Mouse (Mus musculus): Measurements from ENCODE around the gene Slc22a21. TPM values are rescaled to one million over a fixed set of nuclear protein-coding genes. Genes with fewer than 3 reads are reported as not detected.
"Not testable (repeated sequence)": the region's sequence is repeated elsewhere in the genome, so short reads cannot be mapped to it uniquely, and the experiment has no call there.

Gene Slc22a21
- polyA plus RNA-seq, 1 experiment from 2014 or later, result 8.0 TPM

GRCm38 (mm10) chr11:53988081-53988480, 7.9 kb upstream of the Slc22a21 start:
- no peak overlapping the region for H3K4me2 ChIP-seq (replicated peaks)
- H3K4me3 ChIP-seq (replicated peaks), result no peak overlapping the region
- H3K9ac ChIP-seq, result no peak overlapping the region
- no peaks in the 10 kb centered on the region for H3K27me3 ChIP-seq (replicated peaks)
- H3K9me3 ChIP-seq, result no peaks in the 10 kb centered on the region
- no peak overlapping the region for H3K27ac ChIP-seq
- 71% methylated on average over 4 of the region's 4 CpGs for WGBS
- H3K4me1 ChIP-seq (replicated peaks), result no peaks in the 10 kb centered on the region
- ATAC-seq, result peak; percentile 41; the same call in 1 of the 2 replicates
- H3K36me3 ChIP-seq, result no peaks in the 10 kb centered on the region

- H3K4me3 ChIP-seq (replicated peaks), result no peak overlapping the region
- WGBS, result 84% methylated on average over 4 of the region's 4 CpGs
- no peaks in the 10 kb centered on the region for H3K27me3 ChIP-seq (replicated peaks)
- ATAC-seq, result no peak
- H3K4me2 ChIP-seq (replicated peaks), result no peak overlapping the region
- no peak overlapping the region for H3K27ac ChIP-seq
- no peaks in the 10 kb centered on the region for H3K9me3 ChIP-seq
- H3K4me1 ChIP-seq (replicated peaks), result 0 out of 2 replicates have a peak, but pooled peaks cover 4% of the 10 kb centered on the region
- H3K9ac ChIP-seq, result no peak overlapping the region
- H3K36me3 ChIP-seq, result no peaks in the 10 kb centered on the region
Measured at GRCm38 (mm10) chr11:53981396-53981795, 1.3 kb upstream of the Slc22a21 start.

GRCm38 (mm10) chr11:53979456-53979787, 710 bp downstream of the Slc22a21 start:
- H3K4me2 ChIP-seq (replicated peaks), result peak overlapping the region; percentile 92
- H3K9me3 ChIP-seq; H3K27me3 ChIP-seq (replicated peaks); H3K4me1 ChIP-seq (replicated peaks); H3K36me3 ChIP-seq; ATAC-seq: not testable (repeated sequence)
- peak overlapping the region; percentile 65 for H3K9ac ChIP-seq
- H3K4me3 ChIP-seq (replicated peaks), result peak overlapping the region; percentile 69
- H3K27ac ChIP-seq, result peak overlapping the region; percentile 87; the same call in 1 of the 2 replicates
- WGBS, result under 1% methylated on average over 23 of the region's 23 CpGs

GRCm38 (mm10) chr11:53977672-53978071, 2.5 kb downstream of the Slc22a21 start:
- H3K9me3 ChIP-seq, result no peaks in the 10 kb centered on the region
- no peak overlapping the region for H3K4me2 ChIP-seq (replicated peaks)

GRCm38 (mm10) chr11:53975559-53975958, 4.6 kb downstream of the Slc22a21 start:
- Histone ChIP-seq H3K27me3 (replicated peaks) (no peaks in the 10 kb centered on the region), H3K4me3 (replicated peaks) (no peak overlapping the region), H3K9ac (no peak overlapping the region), H3K4me1 (replicated peaks) (0 out of 2 replicates have a peak, but pooled peaks cover 4% of the 10 kb centered on the region), H3K4me2 (replicated peaks) (no peak overlapping the region), H3K36me3 (0 out of 2 replicates have a peak, but pooled peaks cover 2% of the 10 kb centered on the region), H3K27ac (no peak overlapping the region), H3K9me3 (no peaks in the 10 kb centered on the region)
- no peak for ATAC-seq

More at GRCm38 (mm10) chr11:53977672-53978071, 2.5 kb downstream of the Slc22a21 start:
- no peak overlapping the region for H3K27ac ChIP-seq
- no peak for ATAC-seq
- no peaks in the 10 kb centered on the region for H3K27me3 ChIP-seq (replicated peaks)
- WGBS, result 76% methylated on average over 3 of the region's 3 CpGs
- H3K9ac ChIP-seq, result no peak overlapping the region
- 0 out of 2 replicates have a peak, but pooled peaks cover 2% of the 10 kb centered on the region for H3K36me3 ChIP-seq
- H3K4me3 ChIP-seq (replicated peaks), result no peak overlapping the region
- 0 out of 2 replicates have a peak, but pooled peaks cover 4% of the 10 kb centered on the region for H3K4me1 ChIP-seq (replicated peaks)

GRCm38 (mm10) chr11:53958984-53959383, 21.1 kb downstream of the Slc22a21 start:
- ATAC-seq, result 0 out of 2 replicates have a peak, but pooled peaks have one; percentile 63
- Histone ChIP-seq H3K4me3 (replicated peaks) (no peak overlapping the region), H3K4me2 (replicated peaks) (no peak overlapping the region), H3K9me3 (no peaks in the 10 kb centered on the region), H3K27ac (no peak overlapping the region), H3K4me1 (replicated peaks) (no peaks in the 10 kb centered on the region), H3K36me3 (no peaks in the 10 kb centered on the region), H3K27me3 (replicated peaks) (no peaks in the 10 kb centered on the region), H3K9ac (no peak overlapping the region)
- 40% methylated on average over 3 of the region's 3 CpGs for WGBS

GRCm38 (mm10) chr11:53958176-53958575, 22.0 kb downstream of the Slc22a21 start:
- not testable (repeated sequence) for H3K9me3 ChIP-seq; H3K27me3 ChIP-seq (replicated peaks); ATAC-seq; H3K27ac ChIP-seq; H3K4me3 ChIP-seq (replicated peaks); H3K4me1 ChIP-seq (replicated peaks); H3K9ac ChIP-seq; H3K4me2 ChIP-seq (replicated peaks); H3K36me3 ChIP-seq
- 33% methylated on average over 4 of the region's 4 CpGs for WGBS

GRCm38 (mm10) chr11:53956636-53957035, 23.5 kb downstream of the Slc22a21 start:
- H3K4me1 ChIP-seq (replicated peaks), result no peaks in the 10 kb centered on the region
- H3K4me2 ChIP-seq (replicated peaks), result no peak overlapping the region
- H3K27me3 ChIP-seq (replicated peaks), result no peaks in the 10 kb centered on the region
- H3K9me3 ChIP-seq, result no peaks in the 10 kb centered on the region
- no peaks in the 10 kb centered on the region for H3K36me3 ChIP-seq
- no peak for ATAC-seq
- H3K27ac ChIP-seq, result no peak overlapping the region
- H3K9ac ChIP-seq, result no peak overlapping the region
- WGBS, result 82% methylated on average over 1 of the region's 1 CpGs
- no peak overlapping the region for H3K4me3 ChIP-seq (replicated peaks)

GRCm38 (mm10) chr11:53954653-53955052, 25.5 kb downstream of the Slc22a21 start:
- Histone ChIP-seq H3K27me3 (replicated peaks) (no peaks in the 10 kb centered on the region), H3K9me3 (no peaks in the 10 kb centered on the region), H3K4me1 (replicated peaks) (no peaks in the 10 kb centered on the region), H3K4me3 (replicated peaks) (no peak overlapping the region), H3K36me3 (no peaks in the 10 kb centered on the region), H3K27ac (no peak overlapping the region), H3K4me2 (replicated peaks) (no peak overlapping the region), H3K9ac (no peak overlapping the region)
- ATAC-seq, result no peak
- WGBS, result 92% methylated on average over 3 of the region's 3 CpGs

- not testable (repeated sequence) for H3K4me3 ChIP-seq (replicated peaks); H3K27ac ChIP-seq; H3K27me3 ChIP-seq (replicated peaks); ATAC-seq; H3K9me3 ChIP-seq; H3K9ac ChIP-seq; H3K4me1 ChIP-seq (replicated peaks); H3K4me2 ChIP-seq (replicated peaks); H3K36me3 ChIP-seq
- WGBS, result 80% methylated on average over 2 of the region's 3 CpGs
Measured at GRCm38 (mm10) chr11:53950133-53950532, 30.0 kb downstream of the Slc22a21 start.

GRCm38 (mm10) chr11:53931944-53932318, 48.2 kb downstream of the Slc22a21 start:
- WGBS, result 62% methylated on average over 4 of the region's 4 CpGs
- ATAC-seq, result not testable (repeated sequence)

GRCm38 (mm10) chr11:53931091-53931943, 48.8 kb downstream of the Slc22a21 start:
- WGBS, result 27% methylated on average over 17 of the region's 17 CpGs
- no peak overlapping the region; the same call in 1 of the 2 replicates for H3K4me2 ChIP-seq (replicated peaks)

More at GRCm38 (mm10) chr11:53931944-53932318, 48.2 kb downstream of the Slc22a21 start:
- not testable (repeated sequence) for H3K4me1 ChIP-seq (replicated peaks); H3K4me2 ChIP-seq (replicated peaks); H3K4me3 ChIP-seq (replicated peaks); H3K36me3 ChIP-seq; H3K9me3 ChIP-seq; H3K27me3 ChIP-seq (replicated peaks); H3K9ac ChIP-seq; H3K27ac ChIP-seq

GRCm38 (mm10) chr11:53929741-53930140, 50.4 kb downstream of the Slc22a21 start:
- Histone ChIP-seq H3K27ac (no peak overlapping the region), H3K4me2 (replicated peaks) (no peak overlapping the region), H3K27me3 (replicated peaks) (no peaks in the 10 kb centered on the region), H3K4me1 (replicated peaks) (0 out of 2 replicates have a peak, but pooled peaks cover 3% of the 10 kb centered on the region), H3K4me3 (replicated peaks) (no peak overlapping the region), H3K9me3 (no peaks in the 10 kb centered on the region), H3K36me3 (no peaks in the 10 kb centered on the region), H3K9ac (no peak overlapping the region)
- ATAC-seq, result no peak
- WGBS, result 85% methylated on average over 3 of the region's 3 CpGs

More at GRCm38 (mm10) chr11:53931091-53931943, 48.8 kb downstream of the Slc22a21 start:
- H3K9ac ChIP-seq, result no peak overlapping the region
- no peak overlapping the region for H3K27ac ChIP-seq
- no peaks in the 10 kb centered on the region for H3K9me3 ChIP-seq
- ATAC-seq, result peak; percentile 71
- no peaks in the 10 kb centered on the region for H3K27me3 ChIP-seq (replicated peaks)
- no peak overlapping the region for H3K4me3 ChIP-seq (replicated peaks)
- no peaks in the 10 kb centered on the region for H3K36me3 ChIP-seq
- 0 out of 2 replicates have a peak, but pooled peaks cover 3% of the 10 kb centered on the region for H3K4me1 ChIP-seq (replicated peaks)

Measured in intestine, embryonic 15.5 days (tissue).